Mouse (Mus musculus) kidney, postnatal 0 days (tissue): Measurements from ENCODE around the gene Ect2l. TPM values are rescaled to one million over a fixed set of nuclear protein-coding genes. Genes with fewer than 3 reads are reported as not detected.
A peak's percentile ranks its signal among the peaks of the same experiment; 100 is the strongest.

Source experiments
- ATAC-seq: fragments of 200-750 bp; cut with Nextera tagmentation; replicated peaks from 2 replicates; pipeline ENCODE4 v1.8.0; 2017; ENCODE audit warnings: low read depth, moderate number of reproducible peaks, moderate TSS enrichment, moderate library complexity; ENCODE audit not compliant: low FRiP score
- DNase-seq: peaks from one replicate; pipeline ENCODE4 v3.0.0-alpha.2; 2016; ENCODE audit warnings: low spot score
- H3K27ac ChIP-seq: fragments of 300-500 bp; sonication (generic); 2 replicates; pipeline ENCODE4 v1.5.1; 2014; ENCODE audit warnings: mild to moderate bottlenecking
- H3K27me3 ChIP-seq: fragments of 300-500 bp; sonication (generic); 2 replicates; pipeline ENCODE4 v1.6.1; 2014; ENCODE audit warnings: low read length, mixed read lengths; ENCODE audit not compliant: insufficient read depth
- H3K36me3 ChIP-seq: fragments of 300-500 bp; sonication (generic); 2 replicates; pipeline ENCODE4 v1.6.1; 2014; ENCODE audit warnings: low read length, mixed read lengths; ENCODE audit not compliant: insufficient read depth
- H3K4me1 ChIP-seq: fragments of 300-500 bp; sonication (generic); replicated peaks from 2 replicates; pipeline ENCODE4 v1.6.1; 2014; ENCODE audit warnings: antibody characterized with exemption, low read length, mixed read lengths; ENCODE audit not compliant: insufficient read depth
- H3K4me2 ChIP-seq: fragments of 300-500 bp; sonication (generic); 2 replicates; pipeline ENCODE4 v1.6.1; 2014; ENCODE audit warnings: mild to moderate bottlenecking, low read length, moderate library complexity, mixed read lengths
- H3K4me3 ChIP-seq: fragments of 300-500 bp; sonication (generic); replicated peaks from 2 replicates; pipeline ENCODE4 v1.5.1; 2014; ENCODE audit warnings: low read depth, low read length
- H3K9ac ChIP-seq: fragments of 300-500 bp; sonication (generic); 2 replicates; pipeline ENCODE4 v1.6.1; 2014; ENCODE audit warnings: low read depth, low read length
- H3K9me3 ChIP-seq: fragments of 300-500 bp; sonication (generic); replicated peaks from 2 replicates; pipeline ENCODE4 v1.6.1; 2016; ENCODE audit warnings: low read length, inconsistent platforms, mixed read lengths
- CTCF ChIP-seq: IDR thresholded peaks from 2 replicates; pipeline ENCODE4 v1.5.1; 2016; ENCODE audit warnings: antibody characterized with exemption, low read depth, mild to moderate bottlenecking, moderate library complexity
- WGBS: fragments of 180-500 bp; shearing (Covaris S2); extraction: QIAGEN DNeasy Blood & Tissue Kit; methylation state at CpG from one replicate; pipeline ENCODE4 v1.1.7; 2014; 5-methylcytosine and 5-hydroxymethylcytosine counted together
- polyA plus RNA-seq: library from polyadenylated mRNA; unstranded; fragments of >200 nt; fragmentation: Nextera tagmentation; extraction: Ambion mirVana; gene quantifications from 2 replicates; pipeline ENCODE4 v1.2.1, GENCODE M21; 2015

Ect2l gene
- polyA plus RNA-seq, 1 experiment from 2014 or later = 0.17 TPM

DNA sequence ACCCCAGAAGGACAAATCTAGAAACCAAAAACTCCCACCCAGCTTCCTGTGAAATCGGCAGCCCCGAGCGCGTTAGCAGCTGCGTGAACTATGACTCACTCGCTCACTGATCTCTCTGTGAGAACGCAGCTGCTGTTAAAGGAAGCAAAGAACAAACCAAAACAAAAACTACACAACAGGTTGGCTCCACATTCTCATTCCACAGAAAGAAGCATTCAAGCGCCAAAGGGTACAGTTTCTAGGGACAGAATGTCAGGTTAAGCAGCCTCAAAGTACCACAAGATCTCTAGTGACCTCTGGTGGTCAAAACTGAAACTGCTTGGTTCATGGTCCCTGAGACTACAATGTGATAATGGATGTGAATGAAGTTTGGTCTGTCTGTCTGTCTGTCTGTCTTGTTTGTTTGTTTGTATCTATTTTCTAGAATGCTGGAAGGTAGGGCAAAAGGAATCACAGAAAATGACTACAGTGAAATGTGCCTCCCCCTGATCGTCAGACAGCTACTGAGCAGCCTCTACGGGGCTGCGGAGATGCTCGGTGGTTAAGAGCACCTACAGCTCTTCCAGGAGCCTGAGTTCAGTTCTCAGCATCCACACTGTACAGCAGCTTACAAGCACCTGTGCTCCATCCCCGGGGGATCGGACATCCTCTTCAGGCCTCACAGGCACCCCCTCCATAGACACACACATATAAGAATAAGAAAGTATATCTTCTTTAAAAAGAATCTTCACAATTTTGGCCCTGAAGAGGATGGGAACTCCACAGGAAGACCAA lies 13.3 kb downstream of the Ect2l start:
- ATAC-seq (peak; percentile 44), DNase-seq (peak; percentile 90)
- TF ChIP-seq CTCF = peak; percentile 99
- H3K27me3 ChIP-seq = no peaks in the 10 kb centered on the region
- peak overlapping the region; percentile 67 for H3K4me2 ChIP-seq
- peak overlapping the region; percentile 40; the same call in 1 of the 2 replicates for H3K9ac ChIP-seq
- no peaks in the 10 kb centered on the region for H3K36me3 ChIP-seq
- WGBS = 36% methylated on average over 14 of the region's 14 CpGs
- H3K4me3 ChIP-seq = peak overlapping the region; percentile 35
- H3K9me3 ChIP-seq = no peaks in the 10 kb centered on the region
- no peaks in the 10 kb centered on the region for H3K4me1 ChIP-seq
- H3K27ac ChIP-seq = no peak overlapping the region

DNA sequence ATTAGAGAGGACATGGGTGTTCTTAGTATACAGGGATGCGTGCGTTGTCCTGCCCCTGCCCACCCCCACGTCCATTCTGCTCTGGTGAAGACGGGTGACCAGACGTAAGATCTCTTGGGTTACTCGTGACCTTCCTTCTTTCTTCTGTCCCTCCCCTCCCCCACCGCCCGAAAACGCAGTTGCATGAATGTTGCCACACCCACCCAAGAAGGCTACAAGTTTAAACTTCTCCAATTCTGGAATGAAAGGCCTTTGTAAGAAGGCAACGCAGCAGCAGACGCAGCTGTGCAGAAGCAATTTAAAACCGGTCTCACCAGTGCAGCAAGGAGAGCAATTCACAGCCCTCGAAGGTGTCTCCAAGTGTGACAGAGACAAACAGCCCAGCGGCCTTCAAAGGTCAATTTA lies 16.0 kb downstream of the Ect2l start:
- H3K4me3 ChIP-seq = no peak overlapping the region
- no peaks in the 10 kb centered on the region for H3K4me1 ChIP-seq
- H3K4me2 ChIP-seq = no peak overlapping the region; the same call in 1 of the 2 replicates
- 34% methylated on average over 14 of the region's 14 CpGs for WGBS
- no peak overlapping the region for H3K27ac ChIP-seq
- no peaks in the 10 kb centered on the region for H3K36me3 ChIP-seq
- DNase-seq (peak; percentile 44), ATAC-seq (0 out of 2 replicates have a peak, but pooled peaks have one; percentile 38)
- no peaks in the 10 kb centered on the region for H3K9me3 ChIP-seq
- H3K27me3 ChIP-seq = no peaks in the 10 kb centered on the region
- TF ChIP-seq CTCF = no peak
- no peak overlapping the region for H3K9ac ChIP-seq

DNA sequence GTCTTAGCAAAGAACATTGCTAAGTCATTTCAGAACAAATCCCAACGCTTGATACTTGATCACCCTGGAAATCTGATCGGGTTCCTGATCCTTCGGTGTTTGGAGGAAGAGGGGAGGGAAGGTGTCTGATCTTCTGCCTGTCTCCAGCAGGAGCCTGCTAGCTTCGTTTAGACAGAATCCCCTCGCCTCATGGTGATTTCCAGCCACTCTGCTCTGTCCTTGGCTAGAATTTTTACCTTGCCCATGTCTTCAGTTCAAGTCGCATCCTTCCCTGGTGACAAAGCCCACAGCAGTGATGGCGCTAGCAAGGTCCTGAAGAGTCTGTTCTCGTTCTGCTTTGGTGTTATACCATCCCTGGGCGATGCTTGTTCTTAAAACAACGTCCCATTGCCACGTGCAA lies 16.5 kb downstream of the Ect2l start:
- no peak for TF ChIP-seq CTCF
- H3K36me3 ChIP-seq = no peaks in the 10 kb centered on the region
- 64% methylated on average over 11 of the region's 11 CpGs for WGBS
- no peak overlapping the region for H3K4me2 ChIP-seq
- H3K4me3 ChIP-seq = no peak overlapping the region
- H3K4me1 ChIP-seq = no peaks in the 10 kb centered on the region
- no peak for ATAC-seq
- H3K9ac ChIP-seq = no peak overlapping the region
- H3K27ac ChIP-seq = no peak overlapping the region
- DNase-seq = no peak
- H3K27me3 ChIP-seq = no peaks in the 10 kb centered on the region
- no peaks in the 10 kb centered on the region for H3K9me3 ChIP-seq

GRCm38 (mm10) chr10:18193221-18193620 lies 17.5 kb downstream of the Ect2l start:
- H3K4me3 ChIP-seq = no peak overlapping the region
- no peaks in the 10 kb centered on the region for H3K36me3 ChIP-seq
- H3K9me3 ChIP-seq = no peaks in the 10 kb centered on the region
- DNase-seq (no peak), ATAC-seq (no peak)
- no peaks in the 10 kb centered on the region for H3K4me1 ChIP-seq
- no peak overlapping the region for H3K9ac ChIP-seq
- 66% methylated on average over 11 of the region's 11 CpGs for WGBS
- H3K27ac ChIP-seq = no peak overlapping the region
- H3K4me2 ChIP-seq = no peak overlapping the region
- no peak for TF ChIP-seq CTCF
- no peaks in the 10 kb centered on the region for H3K27me3 ChIP-seq

- Histone ChIP-seq H3K27me3 (no peaks in the 10 kb centered on the region), H3K27ac (no peak overlapping the region), H3K9ac (no peak overlapping the region), H3K4me2 (0 out of 2 replicates have a peak overlapping the region, but pooled peaks have one; percentile 4), H3K4me3 (no peak overlapping the region), H3K36me3 (no peaks in the 10 kb centered on the region), H3K9me3 (no peaks in the 10 kb centered on the region), H3K4me1 (no peaks in the 10 kb centered on the region)
- no peak for ATAC-seq
- 32% methylated on average over 8 of the region's 8 CpGs for WGBS
- DNase-seq = no peak
- no peak for TF ChIP-seq CTCF
These were observed 19.0 kb downstream of the Ect2l start for GRCm38 (mm10) chr10:18191706-18192105.

DNA sequence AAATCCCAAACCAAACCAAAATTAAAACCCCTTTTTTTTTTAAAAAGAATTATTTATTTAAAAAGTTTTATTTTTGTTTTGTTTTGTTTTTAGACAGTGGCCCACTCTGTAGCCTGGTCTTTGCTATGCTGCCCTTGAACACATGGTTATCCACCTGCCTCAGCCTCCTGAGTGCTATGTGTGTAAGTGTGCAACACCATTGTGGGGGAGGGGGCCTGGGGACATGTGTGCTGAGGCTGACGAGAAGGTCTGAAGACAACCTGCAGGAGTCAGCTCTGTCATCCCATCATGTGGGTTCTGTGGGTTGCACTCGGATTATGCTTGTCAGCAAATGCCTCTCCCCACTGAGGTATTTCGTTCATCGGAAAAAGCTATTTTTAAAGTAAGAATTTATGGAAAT lies 21.2 kb downstream of the Ect2l start:
- ATAC-seq (no peak), DNase-seq (no peak)
- Histone ChIP-seq H3K27me3 (no peaks in the 10 kb centered on the region), H3K27ac (no peak overlapping the region), H3K4me1 (no peaks in the 10 kb centered on the region), H3K36me3 (no peaks in the 10 kb centered on the region), H3K4me3 (no peak overlapping the region), H3K9ac (no peak overlapping the region), H3K4me2 (no peak overlapping the region), H3K9me3 (no peaks in the 10 kb centered on the region)
- TF ChIP-seq CTCF = no peak
- 79% methylated on average over 4 of the region's 4 CpGs for WGBS

- Histone ChIP-seq H3K9ac (no peak overlapping the region), H3K9me3 (no peaks in the 10 kb centered on the region), H3K4me3 (no peak overlapping the region), H3K4me1 (no peaks in the 10 kb centered on the region), H3K27ac (no peak overlapping the region), H3K4me2 (no peak overlapping the region), H3K36me3 (no peaks in the 10 kb centered on the region), H3K27me3 (no peaks in the 10 kb centered on the region)
- WGBS = 80% methylated on average over 6 of the region's 6 CpGs
- ATAC-seq (no peak), DNase-seq (no peak)
- TF ChIP-seq CTCF = no peak
These were observed 22.1 kb downstream of the Ect2l start for GRCm38 (mm10) chr10:18188564-18188963.
